Comparison of ENCODE assay signal across 8 mouse cellular contexts in genomic region chr10:95514656-95515292, GRCm38 (mm10). TPM values are rescaled to one million over a fixed set of nuclear protein-coding genes. Genes with fewer than 3 reads are reported as not detected.
DNase-seq lines count a peak whose midpoint lies in the region; ATAC-seq and TF ChIP-seq lines count a peak whose summit lies in the region.

Ube2n (plus strand) TSS chr10:95515145.

- TF ChIP-seq POLR2A in testis, adult 2 months (IDR thresholded peaks at IDR 0.05; ENCODE audit: control insufficient read depth, low read depth, low read length), result peak; percentile 95

- no peak for TF ChIP-seq EP300 in heart, postnatal 0 days (IDR thresholded peaks at IDR 0.05; ENCODE audit: low read depth)

- peak within 1 kb of the TSS; percentile 96 for H3K27ac ChIP-seq in forebrain, embryonic 12.5 days
- H3K27ac ChIP-seq in heart, postnatal 0 days (ENCODE audit: low read depth), result peak within 1 kb of the TSS; percentile 95
- peak within 1 kb of the TSS; percentile 97 for H3K27ac ChIP-seq in liver, embryonic 16.5 days (ENCODE audit: low read length)
- peak within 1 kb of the TSS; percentile 98 for H3K27ac ChIP-seq in neural tube, embryonic 13.5 days (replicated peaks)
- H3K27ac ChIP-seq in testis, adult 2 months (ENCODE audit: control insufficient read depth, insufficient read depth, low read depth, low read length), result peak within 1 kb of the TSS; percentile 96

- peaks cover 21% of the 10 kb centered on the region for H3K36me3 ChIP-seq in E14TG2a.4 (ENCODE audit: insufficient read depth, low read length)
- no peaks in the 10 kb centered on the region for H3K36me3 ChIP-seq in forebrain, embryonic 12.5 days (replicated peaks)
- H3K36me3 ChIP-seq in heart, postnatal 0 days (replicated peaks; ENCODE audit: control insufficient read depth, insufficient read depth, low read length), result no peaks in the 10 kb centered on the region
- H3K36me3 ChIP-seq in liver, embryonic 16.5 days (ENCODE audit: control insufficient read depth, insufficient read depth), result no peaks in the 10 kb centered on the region
- H3K36me3 ChIP-seq in neural tube, embryonic 13.5 days, result no peaks in the 10 kb centered on the region
- no peaks in the 10 kb centered on the region for H3K36me3 ChIP-seq in testis, adult 2 months (ENCODE audit: control insufficient read depth, insufficient read depth, low read length)

- peaks cover 61% of the 10 kb centered on the region for H3K4me1 ChIP-seq in E14TG2a.4 (replicated peaks; ENCODE audit: low read depth, low read length)
- peaks cover 20% of the 10 kb centered on the region for H3K4me1 ChIP-seq in forebrain, embryonic 12.5 days
- peaks cover 19% of the 10 kb centered on the region; the same call in 1 of the 2 replicates for H3K4me1 ChIP-seq in heart, postnatal 0 days (ENCODE audit: control insufficient read depth, insufficient read depth)
- H3K4me1 ChIP-seq in liver, embryonic 16.5 days (ENCODE audit: control insufficient read depth, low read depth, low read length), result peaks cover 17% of the 10 kb centered on the region
- H3K4me1 ChIP-seq in neural tube, embryonic 13.5 days (replicated peaks), result peaks cover 34% of the 10 kb centered on the region
- peaks cover 5% of the 10 kb centered on the region for H3K4me1 ChIP-seq in testis, adult 2 months (ENCODE audit: control insufficient read depth, insufficient read depth, low read length)

- peak within 1 kb of the TSS; percentile 70 for H3K4me2 ChIP-seq in forebrain, embryonic 12.5 days
- H3K4me2 ChIP-seq in heart, postnatal 0 days (ENCODE audit: low read depth, low read length), result peak within 1 kb of the TSS; percentile 74
- peak within 1 kb of the TSS; percentile 83 for H3K4me2 ChIP-seq in liver, embryonic 16.5 days (ENCODE audit: low read depth, low read length)
- H3K4me2 ChIP-seq in neural tube, embryonic 13.5 days, result peak within 1 kb of the TSS; percentile 84

- peak; percentile 97 for ATAC-seq in forebrain, embryonic 12.5 days (ENCODE audit: low FRiP score)
- peak; percentile 95 for ATAC-seq in heart, postnatal 0 days (ENCODE audit: insufficient read depth, low read depth)
- peak; percentile 93 for ATAC-seq in liver, embryonic 16.5 days (ENCODE audit: low read depth)
- ATAC-seq in neural tube, embryonic 13.5 days (ENCODE audit: low read depth), result peak; percentile 97

- WGBS in forebrain, embryonic 12.5 days, result under 1% methylated on average over 81 of the region's 81 CpGs
- WGBS in heart, postnatal 0 days, result 0% methylated on average over 60 of the region's 81 CpGs
- under 1% methylated on average over 79 of the region's 81 CpGs for WGBS in liver, embryonic 16.5 days (ENCODE audit: insufficient replicate concordance)
- WGBS in neural tube, embryonic 13.5 days, result under 1% methylated on average over 78 of the region's 81 CpGs

- no peaks in the 10 kb centered on the region for H3K27me3 ChIP-seq in E14TG2a.4 (ENCODE audit: insufficient read depth, low read length)
- H3K27me3 ChIP-seq in forebrain, embryonic 12.5 days, result no peaks in the 10 kb centered on the region
- no peaks in the 10 kb centered on the region for H3K27me3 ChIP-seq in heart, postnatal 0 days (ENCODE audit: control insufficient read depth, insufficient read depth, low read length)
- no peaks in the 10 kb centered on the region for H3K27me3 ChIP-seq in liver, embryonic 16.5 days (ENCODE audit: control insufficient read depth, insufficient read depth, low read depth, low read length)
- no peaks in the 10 kb centered on the region for H3K27me3 ChIP-seq in neural tube, embryonic 13.5 days
- H3K27me3 ChIP-seq in testis, adult 2 months (ENCODE audit: control insufficient read depth, insufficient read depth, low read length), result no peaks in the 10 kb centered on the region

- no peak for TF ChIP-seq CTCF in E14TG2a.4 (conservative IDR thresholded peaks at IDR 0.05; ENCODE audit: low read length)
- no peak for TF ChIP-seq CTCF in heart, postnatal 0 days (IDR thresholded peaks at IDR 0.05; ENCODE audit: low read depth)
- TF ChIP-seq CTCF in testis, adult 2 months (IDR thresholded peaks at IDR 0.05; ENCODE audit: control insufficient read depth, insufficient read depth, insufficient replicate concordance, low read depth, low read length), result no peak

- peak within 1 kb of the TSS; percentile 98 for H3K4me3 ChIP-seq in E14TG2a.4 (replicated peaks; ENCODE audit: low read length)
- peak within 1 kb of the TSS; percentile 100 for H3K4me3 ChIP-seq in forebrain, embryonic 12.5 days (replicated peaks)
- peak within 1 kb of the TSS; percentile 90 for H3K4me3 ChIP-seq in heart, postnatal 0 days (ENCODE audit: low read depth, low read length)
- peak within 1 kb of the TSS; percentile 99 for H3K4me3 ChIP-seq in liver, embryonic 16.5 days (ENCODE audit: low read depth, low read length)
- peak within 1 kb of the TSS; percentile 99 for H3K4me3 ChIP-seq in neural tube, embryonic 13.5 days
- peak within 1 kb of the TSS; percentile 96 for H3K4me3 ChIP-seq in testis, adult 2 months (ENCODE audit: control insufficient read depth, low read depth, low read length)

- H3K9ac ChIP-seq in forebrain, embryonic 12.5 days, result peak within 1 kb of the TSS; percentile 95
- peak within 1 kb of the TSS; percentile 95 for H3K9ac ChIP-seq in heart, postnatal 0 days (replicated peaks; ENCODE audit: low read depth, low read length)
- peak within 1 kb of the TSS; percentile 98 for H3K9ac ChIP-seq in liver, embryonic 16.5 days (ENCODE audit: low read depth, low read length)
- H3K9ac ChIP-seq in neural tube, embryonic 13.5 days, result peak within 1 kb of the TSS; percentile 99

- DNase-seq in c-Kit-positive CD71-positive TER-119-positive erythroid progenitor cells, embryonic 14.5 days (ENCODE audit: low spot score), result peak; percentile 90
- peak; percentile 98 for DNase-seq in heart, postnatal 0 days (ENCODE audit: low spot score)
- DNase-seq in kidney, postnatal 4 days, result peak; percentile 97 to 99

- no peaks in the 10 kb centered on the region for H3K9me3 ChIP-seq in E14TG2a.4 (ENCODE audit: low read length)
- 0 out of 2 replicates have a peak, but pooled peaks cover 3% of the 10 kb centered on the region for H3K9me3 ChIP-seq in forebrain, embryonic 12.5 days
- peaks cover 4% of the 10 kb centered on the region; the same call in 1 of the 2 replicates for H3K9me3 ChIP-seq in heart, postnatal 0 days (replicated peaks; ENCODE audit: control insufficient read depth, low read length)
- H3K9me3 ChIP-seq in liver, embryonic 16.5 days (replicated peaks; ENCODE audit: control insufficient read depth, low read length), result no peaks in the 10 kb centered on the region
- no peaks in the 10 kb centered on the region for H3K9me3 ChIP-seq in neural tube, embryonic 13.5 days

RNA-seq across cellular contexts. Expression of gene Ube2n, which starts in this region (rescaled TPM):
- polyA plus RNA-seq in forebrain, embryonic 12.5 days (2016; fragmentation: Nextera tagmentation; extraction: Ambion mirVana), result 439 and 463 TPM in 2 replicates
- total RNA-seq in heart, postnatal 0 days (2014; rRNA removed; ENCODE audit: low replicate concordance), result 158 and 242 TPM in 2 replicates
- polyA plus RNA-seq in heart, postnatal 0 days (2015; fragmentation: Nextera tagmentation; extraction: Ambion mirVana), result 188 and 190 TPM in 2 replicates
- 103 and 118 TPM in 2 replicates for polyA plus RNA-seq in liver, embryonic 16.5 days (2015; fragmentation: Nextera tagmentation; extraction: Ambion mirVana)
- polyA plus RNA-seq in neural tube, embryonic 13.5 days (2015; fragmentation: Nextera tagmentation; extraction: Ambion mirVana), result 408 TPM in 2 replicates
- 233 and 294 TPM in 2 replicates for polyA plus RNA-seq in testis, adult 2 months (2012; rRNA removed)

Comparison
In these comparisons a context has a peak if more than half of its experiments do, and no peak if none do; other contexts are left out.
1. Peak in every context shown above with its lines: DNase-seq, ATAC-seq, H3K4me3 ChIP-seq and H3K27ac ChIP-seq.